Mouse (Mus musculus) liver, embryonic 15.5 days (tissue): ENCODE measurements around the gene Tdgf1. TPM values are rescaled to one million over a fixed set of nuclear protein-coding genes. Genes with fewer than 3 reads are reported as not detected.

Experiments
- ATAC-seq: fragments of 200-750 bp; cut with Nextera tagmentation; 2 replicates; pipeline ENCODE4 v1.8.0; 2017; ENCODE audit warnings: moderate number of reproducible peaks, mild to moderate bottlenecking, moderate library complexity; ENCODE audit not compliant: insufficient read depth
- H3K27ac ChIP-seq: fragments of 300-500 bp; sonication (generic); replicated peaks from 2 replicates; pipeline ENCODE4 v1.5.1; 2015; ENCODE audit warnings: mild to moderate bottlenecking, inconsistent platforms
- H3K27me3 ChIP-seq: fragments of 300-500 bp; sonication (generic); 2 replicates; pipeline ENCODE4 v1.6.1; 2015; ENCODE audit warnings: mild to moderate bottlenecking, inconsistent platforms
- H3K36me3 ChIP-seq: fragments of 300-500 bp; sonication (generic); replicated peaks from 2 replicates; pipeline ENCODE4 v1.6.1; 2015; ENCODE audit warnings: moderate library complexity, mild to moderate bottlenecking, inconsistent platforms
- H3K4me1 ChIP-seq: fragments of 300-500 bp; sonication (generic); replicated peaks from 2 replicates; pipeline ENCODE4 v1.6.1; 2015; ENCODE audit warnings: inconsistent platforms
- H3K4me2 ChIP-seq: fragments of 300-500 bp; sonication (generic); 2 replicates; pipeline ENCODE4 v1.6.1; 2015; ENCODE audit warnings: moderate library complexity, mild to moderate bottlenecking, inconsistent platforms
- H3K4me3 ChIP-seq: fragments of 300-500 bp; sonication (generic); replicated peaks from 2 replicates; pipeline ENCODE4 v1.5.1; 2015; ENCODE audit warnings: mild to moderate bottlenecking, inconsistent platforms
- H3K9ac ChIP-seq: fragments of 300-500 bp; sonication (generic); 2 replicates; pipeline ENCODE4 v1.6.1; 2015; ENCODE audit warnings: moderate library complexity, mild to moderate bottlenecking, inconsistent platforms
- H3K9me3 ChIP-seq: fragments of 300-500 bp; sonication (generic); replicated peaks from 2 replicates; pipeline ENCODE4 v1.6.1; 2016; ENCODE audit warnings: inconsistent platforms
- WGBS: fragments of 180-500 bp; shearing (Covaris S2); methylation state at CpG from one replicate; pipeline ENCODE4 v1.1.7; 2015; ENCODE audit warnings: mixed read lengths; ENCODE audit not compliant: insufficient replicate concordance; 5-methylcytosine and 5-hydroxymethylcytosine counted together
- polyA plus RNA-seq: library from polyadenylated mRNA; unstranded; fragments of >200 nt; fragmentation: Nextera tagmentation; extraction: Ambion mirVana; gene quantifications from 2 replicates; pipeline ENCODE4 v1.2.1, GENCODE M21; 2015

Tdgf1 gene
- not detected in 2 replicates for polyA plus RNA-seq

GRCm38 (mm10) chr9:110945926-110946325 is at the start of gene Tdgf1:
Gene Tdgf1 (minus strand): TSS chr9:110946158.
- no peaks in the 10 kb centered on the region for H3K36me3 ChIP-seq
- no peak for ATAC-seq
- no peak within 1 kb of the TSS for H3K9ac ChIP-seq
- H3K27ac ChIP-seq, result no peak within 1 kb of the TSS
- no peaks in the 10 kb centered on the region for H3K9me3 ChIP-seq
- 19% methylated on average over 11 of the region's 11 CpGs for WGBS
- no peak within 1 kb of the TSS for H3K4me2 ChIP-seq
- no peaks in the 10 kb centered on the region for H3K4me1 ChIP-seq
- H3K27me3 ChIP-seq, result peaks cover 47% of the 10 kb centered on the region
- no peak within 1 kb of the TSS for H3K4me3 ChIP-seq

GRCm38 (mm10) chr9:110994716-110995172 is 48.8 kb upstream of the Tdgf1 start:
- Histone ChIP-seq H3K4me3 (peak overlapping the region; percentile 50), H3K27me3 (no peaks in the 10 kb centered on the region), H3K36me3 (no peaks in the 10 kb centered on the region), H3K9ac (no peak overlapping the region), H3K9me3 (no peaks in the 10 kb centered on the region), H3K4me2 (peak overlapping the region; percentile 65), H3K27ac (peak overlapping the region; percentile 67), H3K4me1 (peaks cover 24% of the 10 kb centered on the region)
- peak; percentile 66 for ATAC-seq
- WGBS, result 9% methylated on average over 13 of the region's 13 CpGs

GRCm38 (mm10) chr9:110993281-110993709 is 47.3 kb upstream of the Tdgf1 start:
- Histone ChIP-seq H3K36me3 (no peaks in the 10 kb centered on the region), H3K27ac (peak overlapping the region; percentile 73), H3K4me1 (peaks cover 15% of the 10 kb centered on the region), H3K4me3 (no peak overlapping the region), H3K4me2 (peak overlapping the region; percentile 40), H3K9me3 (no peaks in the 10 kb centered on the region), H3K27me3 (no peaks in the 10 kb centered on the region), H3K9ac (no peak overlapping the region)
- WGBS, result 40% methylated on average over 3 of the region's 3 CpGs
- ATAC-seq, result peak; percentile 66

GRCm38 (mm10) chr9:110990204-110990603 is 44.2 kb upstream of the Tdgf1 start, which contains the start of gene Rtp3:
Gene Rtp3 (minus strand): TSS chr9:110990583.
- H3K4me1 ChIP-seq, result peaks cover 12% of the 10 kb centered on the region
- H3K36me3 ChIP-seq, result 0 out of 2 replicates have a peak, but pooled peaks cover 5% of the 10 kb centered on the region
- H3K27ac ChIP-seq, result peak within 1 kb of the TSS; percentile 63
- H3K27me3 ChIP-seq, result no peaks in the 10 kb centered on the region
- peak within 1 kb of the TSS; percentile 46 for H3K4me2 ChIP-seq
- peak within 1 kb of the TSS; percentile 42 for H3K4me3 ChIP-seq
- no peaks in the 10 kb centered on the region for H3K9me3 ChIP-seq
- peak within 1 kb of the TSS; percentile 3; the same call in 1 of the 2 replicates for H3K9ac ChIP-seq
- ATAC-seq, result no peak
- WGBS, result 19% methylated on average over 6 of the region's 6 CpGs

- H3K4me3 ChIP-seq, result peak overlapping the region; percentile 42
- 64% methylated on average over 2 of the region's 2 CpGs for WGBS
- H3K36me3 ChIP-seq, result 0 out of 2 replicates have a peak, but pooled peaks cover 5% of the 10 kb centered on the region
- 0 out of 2 replicates have a peak overlapping the region, but pooled peaks have one; percentile 3 for H3K9ac ChIP-seq
- H3K9me3 ChIP-seq, result no peaks in the 10 kb centered on the region
- peak overlapping the region; percentile 46 for H3K4me2 ChIP-seq
- H3K27ac ChIP-seq, result peak overlapping the region; percentile 63
- no peak for ATAC-seq
- H3K27me3 ChIP-seq, result no peaks in the 10 kb centered on the region
- peaks cover 7% of the 10 kb centered on the region for H3K4me1 ChIP-seq
Measured at GRCm38 (mm10) chr9:110989543-110989942, 43.6 kb upstream of the Tdgf1 start.

- Histone ChIP-seq H3K9me3 (no peaks in the 10 kb centered on the region), H3K4me3 (peak overlapping the region; percentile 42), H3K9ac (peak overlapping the region; percentile 37; the same call in 1 of the 2 replicates), H3K4me1 (peaks cover 7% of the 10 kb centered on the region), H3K4me2 (peak overlapping the region; percentile 46), H3K27me3 (no peaks in the 10 kb centered on the region), H3K27ac (peak overlapping the region; percentile 63), H3K36me3 (0 out of 2 replicates have a peak, but pooled peaks cover 5% of the 10 kb centered on the region)
- 32% methylated on average over 4 of the region's 4 CpGs for WGBS
- ATAC-seq, result no peak
Measured at GRCm38 (mm10) chr9:110989141-110989540, 43.2 kb upstream of the Tdgf1 start.

GRCm38 (mm10) chr9:110988078-110988477 is 42.1 kb upstream of the Tdgf1 start:
- Histone ChIP-seq H3K27ac (0 out of 2 replicates have a peak overlapping the region, but pooled peaks have one; percentile 29), H3K27me3 (no peaks in the 10 kb centered on the region), H3K9me3 (no peaks in the 10 kb centered on the region), H3K4me3 (peak overlapping the region; percentile 42), H3K9ac (no peak overlapping the region), H3K36me3 (0 out of 2 replicates have a peak, but pooled peaks cover 5% of the 10 kb centered on the region), H3K4me2 (peak overlapping the region; percentile 46), H3K4me1 (peaks cover 7% of the 10 kb centered on the region)
- ATAC-seq, result no peak
- WGBS, result 63% methylated on average over 3 of the region's 3 CpGs

- H3K27me3 ChIP-seq, result no peaks in the 10 kb centered on the region
- H3K36me3 ChIP-seq, result 0 out of 2 replicates have a peak, but pooled peaks cover 5% of the 10 kb centered on the region
- peak overlapping the region; percentile 46 for H3K4me2 ChIP-seq
- no peak for ATAC-seq
- WGBS, result 61% methylated on average over 4 of the region's 4 CpGs
- no peaks in the 10 kb centered on the region for H3K9me3 ChIP-seq
- peak overlapping the region; percentile 38 for H3K27ac ChIP-seq
- peaks cover 7% of the 10 kb centered on the region for H3K4me1 ChIP-seq
- peak overlapping the region; percentile 32; the same call in 1 of the 2 replicates for H3K4me3 ChIP-seq
- no peak overlapping the region for H3K9ac ChIP-seq
Measured at GRCm38 (mm10) chr9:110987331-110987730, 41.4 kb upstream of the Tdgf1 start.

GRCm38 (mm10) chr9:110985951-110986350 is 40.0 kb upstream of the Tdgf1 start:
- Histone ChIP-seq H3K4me2 (no peak overlapping the region), H3K9ac (no peak overlapping the region), H3K27ac (no peak overlapping the region), H3K4me3 (no peak overlapping the region), H3K27me3 (no peaks in the 10 kb centered on the region), H3K36me3 (0 out of 2 replicates have a peak, but pooled peaks cover 5% of the 10 kb centered on the region), H3K9me3 (no peaks in the 10 kb centered on the region), H3K4me1 (peaks cover 2% of the 10 kb centered on the region; the same call in 1 of the 2 replicates)
- 68% methylated on average over 8 of the region's 8 CpGs for WGBS
- ATAC-seq, result no peak

- 0 out of 2 replicates have a peak, but pooled peaks cover 5% of the 10 kb centered on the region for H3K36me3 ChIP-seq
- H3K27ac ChIP-seq, result no peak overlapping the region
- H3K27me3 ChIP-seq, result no peaks in the 10 kb centered on the region
- H3K4me3 ChIP-seq, result no peak overlapping the region
- no peaks in the 10 kb centered on the region for H3K9me3 ChIP-seq
- 78% methylated on average over 5 of the region's 5 CpGs for WGBS
- H3K9ac ChIP-seq, result no peak overlapping the region
- ATAC-seq, result no peak
- H3K4me1 ChIP-seq, result no peaks in the 10 kb centered on the region
- H3K4me2 ChIP-seq, result no peak overlapping the region
Measured at GRCm38 (mm10) chr9:110985541-110985940, 39.6 kb upstream of the Tdgf1 start.

GRCm38 (mm10) chr9:110984096-110984495 is 38.1 kb upstream of the Tdgf1 start:
- no peak for ATAC-seq
- H3K4me2 ChIP-seq, result no peak overlapping the region
- H3K9ac ChIP-seq, result no peak overlapping the region
- no peak overlapping the region for H3K27ac ChIP-seq
- H3K4me1 ChIP-seq, result no peaks in the 10 kb centered on the region
- no peaks in the 10 kb centered on the region for H3K9me3 ChIP-seq
- 0 out of 2 replicates have a peak, but pooled peaks cover 5% of the 10 kb centered on the region for H3K36me3 ChIP-seq
- no peaks in the 10 kb centered on the region for H3K27me3 ChIP-seq
- 88% methylated on average over 9 of the region's 9 CpGs for WGBS
- no peak overlapping the region for H3K4me3 ChIP-seq
